Mouse (Mus musculus) brain, embryonic 14.5 days (tissue): ENCODE measurements around the gene Gjb5. TPM values are rescaled to one million over a fixed set of nuclear protein-coding genes. Genes with fewer than 3 reads are reported as not detected.

Experiments
- DNase-seq: peaks from one replicate; pipeline ENCODE4 v3.0.0-alpha.2; 2011; ENCODE audit warnings: low read depth
- CTCF ChIP-seq: fragments of 200-500 bp; IDR thresholded peaks from 2 replicates; pipeline ENCODE4 v1.5.1; 2012; ENCODE audit warnings: inconsistent platforms, mild to moderate bottlenecking, moderate library complexity, borderline replicate concordance; ENCODE audit not compliant: insufficient read depth, insufficient read length; ENCODE audit errors: extremely low read depth
- POLR2A ChIP-seq: fragments of 200-500 bp; IDR thresholded peaks from 2 replicates; pipeline ENCODE4 v1.6.1; 2012; ENCODE audit warnings: mild to moderate bottlenecking, inconsistent platforms, borderline replicate concordance; ENCODE audit not compliant: poor library complexity, insufficient read depth, insufficient read length, severe bottlenecking; ENCODE audit errors: extremely low read depth
- polyA plus RNA-seq: library from polyadenylated mRNA; depleted of rRNA; stranded (reverse); fragments of >200 nt; gene quantifications from 2 replicates; pipeline ENCODE4 v1.2.3, GENCODE M21; 2012; rRNA removed

The Gjb5 gene
- polyA plus RNA-seq, 1 experiment, result 0.18 TPM

- TF ChIP-seq CTCF (peak; percentile 95), POLR2A (no peak)
- DNase-seq, result peak; percentile 89
Measured at GRCm38 (mm10) chr4:127324759-127325158, 33.2 kb downstream of the Gjb5 start.

- DNase-seq, result no peak
- TF ChIP-seq POLR2A (no peak), CTCF (no peak)
Measured at GRCm38 (mm10) chr4:127324296-127324695, 33.7 kb downstream of the Gjb5 start.

GRCm38 (mm10) chr4:127323651-127324050 is 34.3 kb downstream of the Gjb5 start:
- no peak for DNase-seq
- TF ChIP-seq POLR2A (no peak), CTCF (no peak)

- no peak for TF ChIP-seq POLR2A
- peak; percentile 88 for TF ChIP-seq CTCF
- DNase-seq, result peak; percentile 77
Measured at GRCm38 (mm10) chr4:127319613-127320012, 38.4 kb downstream of the Gjb5 start.

GRCm38 (mm10) chr4:127317143-127317542 is 40.8 kb downstream of the Gjb5 start:
- DNase-seq, result peak; percentile 31
- TF ChIP-seq CTCF (no peak), POLR2A (no peak)

- DNase-seq, result no peak
Measured at GRCm38 (mm10) chr4:127315753-127316152, 42.2 kb downstream of the Gjb5 start.

GRCm38 (mm10) chr4:127314585-127314984 is 43.4 kb downstream of the Gjb5 start:
- no peak for DNase-seq
- TF ChIP-seq CTCF (no peak), POLR2A (no peak)

More at GRCm38 (mm10) chr4:127315753-127316152, 42.2 kb downstream of the Gjb5 start:
- TF ChIP-seq POLR2A, result no peak
- TF ChIP-seq CTCF, result no peak

GRCm38 (mm10) chr4:127313861-127314260 is 44.1 kb downstream of the Gjb5 start, which contains the start of gene Gja4:
TSS of gene Gja4 (minus strand) at chr4:127314039.
- TF ChIP-seq CTCF (peak; percentile 24; the same call in 1 of the 2 replicates), POLR2A (0 out of 2 replicates have a peak, but pooled peaks have one; percentile 8)
- peak; percentile 87 for DNase-seq

GRCm38 (mm10) chr4:127312349-127312748 is 45.6 kb downstream of the Gjb5 start:
- no peak for TF ChIP-seq POLR2A
- no peak for TF ChIP-seq CTCF
- DNase-seq, result no peak

GRCm38 (mm10) chr4:127311561-127311960 is 46.4 kb downstream of the Gjb5 start:
- TF ChIP-seq CTCF, result no peak
- TF ChIP-seq POLR2A, result no peak

GRCm38 (mm10) chr4:127306915-127307314 is 51.1 kb downstream of the Gjb5 start:
- DNase-seq, result no peak

More at GRCm38 (mm10) chr4:127311561-127311960, 46.4 kb downstream of the Gjb5 start:
- no peak for DNase-seq

More at GRCm38 (mm10) chr4:127306915-127307314, 51.1 kb downstream of the Gjb5 start:
- TF ChIP-seq CTCF (no peak), POLR2A (no peak)

Other genes with a start within 250 kb of the Gjb5 start
- gene Tmem35b, start 234.5 kb downstream of the Gjb5 start, polyA plus RNA-seq, result 15.9 and 23.1 TPM in 2 replicates
- gene Dlgap3, start 189.0 kb downstream of the Gjb5 start, polyA plus RNA-seq, result 27.0 and 42.7 TPM in 2 replicates
- 31.6 and 37.0 TPM in 2 replicates for gene Smim12, start 114.4 kb downstream of the Gjb5 start, polyA plus RNA-seq
- 28.2 and 29.5 TPM in 2 replicates for gene Gja4, start 44.1 kb downstream of the Gjb5 start, polyA plus RNA-seq
- 0.48 and 0.50 TPM in 2 replicates for gene Gjb3, start 27.3 kb downstream of the Gjb5 start, polyA plus RNA-seq
- 0.05 TPM in 1 of 2 replicates, not detected in the other for gene Gjb4, start 4.1 kb downstream of the Gjb5 start, polyA plus RNA-seq